Mouse (Mus musculus): ENCODE data around the gene Stxbp1. TPM values are rescaled to one million over a fixed set of nuclear protein-coding genes. Genes with fewer than 3 reads are reported as not detected.
A peak's percentile ranks its signal among the peaks of the same experiment; 100 is the strongest.

The Stxbp1 gene
- total RNA-seq, 2 experiments from 2014 or later: 10.5 to 18.5 TPM

DNA sequence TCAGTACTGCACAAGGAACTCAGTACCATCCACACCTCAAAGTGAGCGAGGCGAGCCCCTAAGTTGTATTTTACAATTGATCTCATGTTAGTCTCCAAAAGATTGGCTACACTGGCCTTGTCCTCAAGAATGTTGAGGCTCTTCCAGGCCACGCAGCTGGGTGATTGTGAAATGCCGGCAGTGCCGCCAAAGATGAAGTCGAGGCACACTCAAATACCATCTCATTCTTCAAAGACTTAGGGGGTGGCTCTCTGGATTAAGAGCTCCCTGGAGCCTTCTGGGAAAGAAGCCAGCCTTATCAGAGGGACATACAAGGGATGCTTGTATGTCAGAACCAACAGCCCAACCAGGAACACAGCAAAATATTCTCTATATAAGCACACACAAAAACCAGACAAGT, 55.7 kb downstream of the Stxbp1 start:
- DNase-seq: peak; percentile 48

GRCm38 (mm10) chr2:32788581-32788980, 58.5 kb downstream of the Stxbp1 start:
- no peak for DNase-seq

DNA sequence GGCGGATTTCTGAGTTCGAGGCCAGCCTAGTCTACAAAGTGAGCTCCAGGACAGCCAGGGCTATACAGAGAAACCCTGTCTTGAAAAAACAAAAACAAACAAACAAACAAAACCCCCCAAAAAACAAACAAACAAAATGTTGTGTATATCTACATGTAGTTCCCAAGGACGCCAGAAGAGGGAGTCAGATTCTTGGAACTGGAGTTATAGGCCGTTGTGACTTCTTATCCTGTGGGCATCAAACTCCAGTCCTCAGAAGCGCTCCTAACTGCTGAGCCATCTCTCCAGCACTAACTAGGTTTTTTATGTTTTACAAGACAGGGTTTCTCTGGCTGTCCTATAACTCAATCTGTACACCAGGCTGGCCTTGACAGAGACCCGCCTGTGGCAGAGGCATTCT, 59.9 kb downstream of the Stxbp1 start:
- no peak for DNase-seq

GRCm38 (mm10) chr2:32784048-32784681, 62.9 kb downstream of the Stxbp1 start, which contains the start of gene Cfap157:
Gene Cfap157, minus strand, starts transcription at chr2:32784428.
- no peak for DNase-seq

DNA sequence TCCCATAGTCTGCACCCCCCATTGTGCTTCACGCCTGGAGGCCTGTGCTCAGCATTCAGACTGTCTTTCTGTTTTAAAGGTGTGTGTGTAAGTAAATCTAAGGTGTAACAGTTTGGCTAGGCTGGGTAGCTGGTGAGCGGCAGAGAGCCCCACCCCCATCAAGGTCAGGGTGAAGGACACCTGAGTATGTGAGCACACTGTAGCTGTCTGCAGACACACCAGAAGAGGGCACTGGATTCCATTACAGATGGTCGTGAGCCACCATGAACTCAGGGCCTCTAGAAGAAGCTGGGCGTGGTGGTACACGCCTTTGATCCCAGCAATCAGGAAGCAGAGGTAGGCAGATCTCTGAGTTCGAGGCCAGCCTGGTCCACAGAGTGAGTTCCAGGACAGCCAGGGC, 65.3 kb downstream of the Stxbp1 start:
- no peak for DNase-seq

GRCm38 (mm10) chr2:32779714-32780113, 67.3 kb downstream of the Stxbp1 start:
- DNase-seq: no peak

- DNase-seq: peak; percentile 76
Observed at GRCm38 (mm10) chr2:32779131-32779530, 67.9 kb downstream of the Stxbp1 start.

DNA sequence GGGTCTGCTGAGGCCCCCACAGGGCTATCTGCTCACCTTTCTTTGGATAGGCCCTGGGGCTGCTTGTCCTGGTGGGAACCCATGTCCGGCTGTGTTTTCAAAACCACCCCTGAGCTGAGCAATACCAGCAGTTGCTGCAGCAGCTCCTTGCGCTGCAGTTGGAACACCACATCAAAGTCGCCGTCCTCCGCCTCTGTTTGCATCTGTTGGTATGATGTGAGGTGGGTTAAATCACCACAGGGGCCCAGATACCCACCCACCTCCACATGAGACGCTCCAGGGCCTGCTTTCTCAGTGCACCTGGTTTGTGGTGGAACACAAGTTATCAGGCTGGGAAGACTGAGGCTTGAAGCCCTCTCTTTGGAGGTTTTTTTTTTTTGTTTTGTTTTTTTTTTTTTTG, 69.0 kb downstream of the Stxbp1 start:
- no peak for DNase-seq

DNA sequence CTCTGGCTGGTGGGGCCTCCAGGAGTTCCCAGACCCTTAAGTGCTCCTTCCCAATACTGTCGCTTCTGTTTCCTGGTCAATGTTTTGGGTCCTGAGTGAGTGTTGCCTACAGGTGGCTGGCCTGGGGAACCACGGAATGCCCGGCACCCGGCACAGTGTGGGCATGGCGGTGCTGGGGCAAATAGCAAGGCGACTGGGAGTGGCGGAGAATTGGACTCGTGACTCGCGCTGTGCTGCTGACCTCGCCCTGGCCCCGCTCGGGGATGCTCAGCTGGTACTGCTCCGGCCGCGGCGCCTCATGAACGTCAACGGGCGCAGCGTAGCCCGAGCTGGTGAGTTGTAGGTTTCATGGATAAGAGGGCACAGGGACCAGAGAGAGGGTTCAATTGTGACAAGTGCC, 70.9 kb downstream of the Stxbp1 start:
- no peak for DNase-seq

- peak; percentile 98 for DNase-seq
Observed at GRCm38 (mm10) chr2:32775359-32776074, 71.5 kb downstream of the Stxbp1 start, which contains the start of the genes Ttc16 and Ptrh1. Gene Ttc16, minus strand, starts transcription at chr2:32775633. Gene Ptrh1, plus strand, starts transcription at chr2:32775786.

- DNase-seq: no peak
Observed at GRCm38 (mm10) chr2:32772626-32773279, 74.3 kb downstream of the Stxbp1 start.

- DNase-seq: no peak
Observed at GRCm38 (mm10) chr2:32771886-32772285, 75.2 kb downstream of the Stxbp1 start.

- no peak for DNase-seq
Observed at GRCm38 (mm10) chr2:32769327-32770085, 77.5 kb downstream of the Stxbp1 start.

DNA sequence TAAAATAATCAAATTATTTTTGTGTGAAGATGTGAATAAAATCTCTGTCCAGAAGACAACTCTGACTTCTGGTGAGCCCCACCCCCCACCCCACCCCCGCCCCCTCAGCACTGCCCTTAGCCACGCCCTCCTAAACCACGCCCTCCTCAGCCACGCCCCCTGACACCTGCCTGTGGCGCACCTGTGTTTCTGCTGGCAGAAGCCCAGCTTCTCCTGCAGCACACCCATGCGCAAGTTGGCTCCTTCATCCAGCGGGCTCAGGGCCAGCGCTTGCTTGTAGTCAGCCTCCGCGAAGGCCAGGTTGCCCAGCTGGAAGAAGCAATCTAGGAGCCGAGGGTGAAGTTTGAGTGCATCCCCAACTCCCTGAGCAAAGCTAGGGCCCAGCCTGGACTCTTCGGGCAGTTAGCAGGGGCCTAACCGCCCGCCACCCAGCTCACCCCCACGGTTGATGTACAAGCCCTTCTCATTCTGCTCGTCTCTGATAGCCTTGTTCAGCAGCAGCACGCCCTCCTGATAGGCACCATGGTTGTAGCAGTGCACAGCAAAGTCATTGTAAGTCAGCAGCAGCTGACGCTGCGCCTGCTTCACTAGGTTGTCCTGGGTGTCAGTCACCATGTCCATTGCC, 78.3 kb downstream of the Stxbp1 start:
- no peak for DNase-seq

DNA sequence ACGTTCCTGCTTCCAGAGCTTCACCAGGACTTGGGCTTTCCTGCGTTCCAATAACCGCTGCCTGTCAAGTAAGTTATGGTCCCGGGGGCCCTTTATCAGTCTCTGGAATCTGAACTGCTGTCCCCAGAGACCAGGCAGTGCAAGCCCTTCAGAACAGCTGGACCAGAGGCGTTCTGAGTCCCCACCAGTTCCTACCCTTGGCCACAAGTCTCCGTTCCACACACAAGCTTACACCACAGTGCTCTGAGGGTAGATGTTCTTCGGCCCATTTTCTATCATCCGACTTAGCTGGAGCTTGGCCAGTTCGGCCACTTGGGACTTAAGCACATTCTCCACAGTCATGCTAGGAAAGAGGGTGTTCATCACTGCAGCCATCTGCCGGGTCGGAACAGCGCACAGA, 79.8 kb downstream of the Stxbp1 start:
- DNase-seq: no peak

DNA sequence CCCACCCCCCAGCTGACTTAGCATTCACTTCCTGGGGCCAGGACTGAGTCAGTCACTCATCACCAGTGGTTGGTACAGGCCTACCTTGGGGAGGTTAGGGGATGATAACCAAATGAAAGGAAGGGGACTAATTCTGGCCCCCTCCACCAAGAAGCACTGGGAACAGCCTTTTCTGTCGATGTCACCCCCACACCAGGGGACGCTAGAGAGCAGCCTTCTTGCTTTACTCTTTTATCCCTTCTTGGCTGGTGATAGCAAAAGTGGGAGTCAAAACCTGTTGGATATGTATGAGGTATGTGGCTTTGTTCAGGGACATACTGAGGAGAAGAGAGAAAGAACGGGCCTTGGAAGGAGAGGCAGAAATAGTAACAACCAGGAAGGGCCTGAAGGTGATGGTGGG, 83.7 kb downstream of the Stxbp1 start:
- DNase-seq: no peak

DNA sequence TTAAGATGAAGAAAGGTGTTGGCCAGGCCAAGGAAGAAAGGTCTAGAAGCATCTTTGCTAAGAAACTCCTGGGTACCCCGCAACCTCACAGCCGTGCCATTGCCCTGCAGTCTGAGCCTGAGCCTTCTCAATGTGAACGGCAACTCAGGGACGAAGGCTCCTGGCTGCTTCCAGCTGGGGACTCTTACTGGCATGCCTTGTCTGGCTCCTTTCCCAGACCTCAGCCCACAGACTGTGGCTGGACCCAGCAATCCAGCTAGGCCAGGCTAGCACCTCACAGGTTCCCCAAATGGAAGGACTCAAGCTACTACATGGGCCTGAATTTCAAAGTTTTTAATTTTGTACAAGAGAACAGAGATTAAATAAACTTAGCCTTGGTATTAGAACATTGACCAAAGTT, 85.2 kb downstream of the Stxbp1 start:
- no peak for DNase-seq

DNA sequence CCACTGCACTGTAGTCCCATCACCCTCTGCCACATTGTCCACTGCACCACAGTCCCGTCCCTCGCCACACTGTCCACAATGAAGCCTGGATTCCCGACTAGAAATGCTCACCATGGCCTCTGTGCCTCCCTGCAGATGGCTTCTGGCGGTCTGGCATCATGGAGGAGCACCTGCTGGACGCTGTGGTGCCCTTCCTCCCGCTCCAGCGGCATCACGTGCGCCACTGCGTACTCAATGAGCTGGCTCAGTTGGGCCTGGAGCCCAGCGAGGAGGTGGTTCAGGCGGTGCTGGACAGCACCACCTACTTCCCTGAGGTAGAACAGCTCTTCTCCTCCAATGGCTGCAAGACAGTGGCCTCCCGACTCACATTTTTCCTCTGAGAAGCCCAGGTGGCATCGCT, 85.7 kb downstream of the Stxbp1 start:
- DNase-seq: no peak

GRCm38 (mm10) chr2:32759001-32759400, 88.0 kb downstream of the Stxbp1 start:
- no peak for DNase-seq

DNA sequence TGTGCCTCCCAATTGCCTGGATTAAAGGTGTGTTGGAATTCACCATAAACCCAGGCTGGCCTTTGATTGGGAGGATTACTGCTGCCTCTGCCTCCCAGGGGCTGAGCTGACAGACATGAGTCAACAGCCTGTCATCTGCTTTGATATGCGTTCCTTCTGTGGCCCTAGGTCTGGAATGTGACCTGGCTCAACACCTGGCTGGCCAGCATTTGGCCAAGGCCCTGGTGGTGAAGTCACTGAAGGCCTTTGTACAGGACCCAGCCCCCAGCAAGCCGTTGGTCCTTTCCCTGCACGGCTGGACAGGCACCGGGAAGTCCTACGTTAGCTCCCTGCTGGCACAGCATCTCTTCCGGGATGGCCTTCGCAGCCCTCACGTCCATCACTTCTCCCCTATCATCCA, 88.5 kb downstream of the Stxbp1 start:
- no peak for DNase-seq

GRCm38 (mm10) chr2:32757056-32757845, 89.8 kb downstream of the Stxbp1 start, which contains the start of gene Tor2a:
Gene Tor2a, plus strand, starts transcription at chr2:32757234.
- DNase-seq: peak; percentile 95
